Mouse (Mus musculus) brain, embryonic 14.5 days (tissue): ENCODE measurements around the gene Tnfaip8l1.

ENCODE experiments used
- CTCF ChIP-seq: fragments of 200-500 bp; IDR thresholded peaks from 2 replicates; pipeline ENCODE4 v1.5.1; 2012; ENCODE audit warnings: inconsistent platforms, mild to moderate bottlenecking, moderate library complexity, borderline replicate concordance; ENCODE audit not compliant: insufficient read depth, insufficient read length; ENCODE audit errors: extremely low read depth
- POLR2A ChIP-seq: fragments of 200-500 bp; IDR thresholded peaks from 2 replicates; pipeline ENCODE4 v1.6.1; 2012; ENCODE audit warnings: mild to moderate bottlenecking, inconsistent platforms, borderline replicate concordance; ENCODE audit not compliant: poor library complexity, insufficient read depth, insufficient read length, severe bottlenecking; ENCODE audit errors: extremely low read depth

DNA sequence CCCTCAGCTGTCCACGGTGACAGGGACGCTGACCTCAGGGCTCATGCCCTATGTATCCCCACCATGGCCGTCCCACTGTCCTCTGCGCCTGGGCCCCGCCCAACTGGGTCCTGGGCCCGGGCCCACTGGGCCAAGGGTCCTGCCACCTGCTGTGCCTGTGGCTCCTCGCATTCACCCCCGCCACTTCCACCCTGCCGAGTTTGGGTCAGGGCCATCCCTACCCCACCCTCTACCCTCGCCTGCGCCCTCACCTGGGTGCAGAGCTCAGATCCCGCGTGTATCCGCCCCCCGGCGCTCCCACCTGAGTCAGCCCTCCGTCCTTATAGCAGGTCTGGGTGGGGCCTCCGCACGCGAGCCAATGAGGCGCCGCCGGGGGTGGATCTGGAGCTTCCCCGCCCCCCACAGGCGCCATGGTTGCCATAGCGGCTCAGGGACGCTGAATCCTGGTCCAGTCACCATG, 45.0 kb upstream of the Tnfaip8l1 start, which contains the start of gene Plin5:
- TF ChIP-seq CTCF, result no peak
- TF ChIP-seq POLR2A, result no peak
